Comparison of ENCODE assay signal across 9 mouse cellular contexts in genomic region chr4:155654183-155654455, GRCm38 (mm10). TPM values are rescaled to one million over a fixed set of nuclear protein-coding genes. Genes with fewer than 3 reads are reported as not detected.
DNase-seq lines count a peak whose midpoint lies in the region; ATAC-seq and TF ChIP-seq lines count a peak whose summit lies in the region.
"Had no signal": no experiment of that assay in that cellular context is flagged by ENCODE, and none has a peak within 500 bp of the region (broad histone marks: within the 10 kb centered on the region; RNA-seq: fewer than 3 reads in every experiment).

No protein-coding gene starts in this region.

- 0% methylated on average over 6 of the region's 6 CpGs for WGBS in heart, embryonic 12.5 days
- WGBS in hindbrain, embryonic 13.5 days = 3% methylated on average over 6 of the region's 6 CpGs
- 2% methylated on average over 6 of the region's 6 CpGs for WGBS in midbrain, embryonic 12.5 days

- peak overlapping the region; percentile 83 for H3K4me2 ChIP-seq in heart, embryonic 12.5 days
- peak overlapping the region; percentile 66 for H3K4me2 ChIP-seq in hindbrain, embryonic 13.5 days
- H3K4me2 ChIP-seq in midbrain, embryonic 12.5 days (replicated peaks) = peak overlapping the region; percentile 60

- DNase-seq in heart, postnatal 25 days (ENCODE audit: low spot score) = no peak
- no peak for DNase-seq in urinary bladder, postnatal 36 days (ENCODE audit: low spot score in 2 of 2)
- DNase-seq in kidney, adult 18-20 months = no peak
- no peak for DNase-seq in urinary bladder, postnatal 14 days (ENCODE audit: low spot score)

- H3K27me3 ChIP-seq in heart, embryonic 12.5 days (replicated peaks) = peaks cover 34% of the 10 kb centered on the region
- peaks cover 73% of the 10 kb centered on the region for H3K27me3 ChIP-seq in hindbrain, embryonic 13.5 days
- H3K27me3 ChIP-seq in midbrain, embryonic 12.5 days = peaks cover 69% of the 10 kb centered on the region

- no peaks in the 10 kb centered on the region for H3K9me3 ChIP-seq in heart, embryonic 12.5 days (replicated peaks)
- no peaks in the 10 kb centered on the region for H3K9me3 ChIP-seq in hindbrain, embryonic 13.5 days
- H3K9me3 ChIP-seq in midbrain, embryonic 12.5 days = no peaks in the 10 kb centered on the region

- H3K27ac ChIP-seq in heart, embryonic 12.5 days (ENCODE audit: poor library complexity, severe bottlenecking) = no peak overlapping the region
- H3K27ac ChIP-seq in bone marrow macrophage, adult 2 months (ENCODE audit: insufficient read depth, low read depth, low read length) = no peak overlapping the region
- H3K27ac ChIP-seq in hindbrain, embryonic 13.5 days = no peak overlapping the region
- H3K27ac ChIP-seq in midbrain, embryonic 12.5 days (replicated peaks) = no peak overlapping the region

- ATAC-seq in heart, embryonic 12.5 days (ENCODE audit: insufficient number of reproducible peaks, low FRiP score) = 0 out of 2 replicates have a peak, but pooled peaks have one; percentile 0
- no peak for ATAC-seq in hindbrain, embryonic 13.5 days (ENCODE audit: low FRiP score)
- no peak for ATAC-seq in midbrain, embryonic 12.5 days (ENCODE audit: low FRiP score, low read depth)

- peaks cover 48% of the 10 kb centered on the region for H3K36me3 ChIP-seq in heart, embryonic 12.5 days
- H3K36me3 ChIP-seq in hindbrain, embryonic 13.5 days = peaks cover 71% of the 10 kb centered on the region
- H3K36me3 ChIP-seq in midbrain, embryonic 12.5 days = peaks cover 42% of the 10 kb centered on the region

- no peak for TF ChIP-seq POLR2A in bone marrow macrophage, adult 2 months (IDR thresholded peaks at IDR 0.05; ENCODE audit: borderline replicate concordance, low read depth, low read length)

- peak overlapping the region; percentile 78 for H3K9ac ChIP-seq in heart, embryonic 12.5 days
- H3K9ac ChIP-seq in hindbrain, embryonic 13.5 days = peak overlapping the region; percentile 71; the same call in 1 of the 2 replicates
- H3K9ac ChIP-seq in midbrain, embryonic 12.5 days (replicated peaks) = no peak overlapping the region

- intact Hi-C loops in heart, postnatal 25 days (cut with DNase I) = no loop called here

- no peak for TF ChIP-seq CTCF in bone marrow macrophage, adult 2 months (IDR thresholded peaks at IDR 0.05; ENCODE audit: low read depth, low read length)

- H3K4me3 ChIP-seq in heart, embryonic 12.5 days = peak overlapping the region; percentile 55
- peak overlapping the region; percentile 31; the same call in 1 of the 2 replicates for H3K4me3 ChIP-seq in bone marrow macrophage, adult 2 months (ENCODE audit: insufficient read depth, low read length)
- H3K4me3 ChIP-seq in hindbrain, embryonic 13.5 days = peak overlapping the region; percentile 35
- H3K4me3 ChIP-seq in midbrain, embryonic 12.5 days = peak overlapping the region; percentile 43

- peaks cover 52% of the 10 kb centered on the region for H3K4me1 ChIP-seq in heart, embryonic 12.5 days (replicated peaks)
- H3K4me1 ChIP-seq in bone marrow macrophage, adult 2 months (ENCODE audit: control insufficient read depth, insufficient read depth, low read length) = peaks cover 5% of the 10 kb centered on the region; the same call in 1 of the 2 replicates
- peaks cover 34% of the 10 kb centered on the region for H3K4me1 ChIP-seq in hindbrain, embryonic 13.5 days (replicated peaks)
- peaks cover 32% of the 10 kb centered on the region for H3K4me1 ChIP-seq in midbrain, embryonic 12.5 days

RNA-seq across cellular contexts. Expression of gene Mmp23, which starts 0.9 kb away (rescaled TPM):
- 72.0 and 75.7 TPM in 2 replicates for polyA plus RNA-seq in heart, embryonic 12.5 days (2016; fragmentation: Nextera tagmentation; extraction: Ambion mirVana)
- total RNA-seq in heart, postnatal 25 days (2021) = 1 to 10 TPM; 8.5 to 8.6 TPM
- 0.64 and 1.9 TPM in 2 replicates for polyA plus RNA-seq in bone marrow macrophage, adult 2 months (2012; ENCODE audit: insufficient read depth, insufficient read length, missing spikeins)
- 3.9 and 4.5 TPM in 2 replicates for polyA plus RNA-seq in hindbrain, embryonic 13.5 days (2015; fragmentation: Nextera tagmentation; extraction: Ambion mirVana)
- polyA plus RNA-seq in midbrain, embryonic 12.5 days (2016; fragmentation: Nextera tagmentation; extraction: Ambion mirVana) = 4.4 and 5.7 TPM in 2 replicates

RNA-seq across cellular contexts. Expression of gene Gm10563, which starts 8.9 kb away (rescaled TPM):
- not detected in 2 replicates for polyA plus RNA-seq in heart, embryonic 12.5 days (2016; fragmentation: Nextera tagmentation; extraction: Ambion mirVana)
- not detected for total RNA-seq in heart, postnatal 25 days (2021)
- not detected in 2 replicates for polyA plus RNA-seq in bone marrow macrophage, adult 2 months (2012; ENCODE audit: insufficient read depth, insufficient read length, missing spikeins)
- polyA plus RNA-seq in hindbrain, embryonic 13.5 days (2015; fragmentation: Nextera tagmentation; extraction: Ambion mirVana) = not detected in 2 replicates
- polyA plus RNA-seq in midbrain, embryonic 12.5 days (2016; fragmentation: Nextera tagmentation; extraction: Ambion mirVana) = not detected in 2 replicates
- total RNA-seq: liver, adult 2 months had no signal
- polyA plus RNA-seq: liver, adult 2 months had no signal

RNA-seq across cellular contexts. Expression of gene Mib2, which starts 14.9 kb away (rescaled TPM):
- polyA plus RNA-seq in heart, embryonic 12.5 days (2016; fragmentation: Nextera tagmentation; extraction: Ambion mirVana) = 21.7 and 22.4 TPM in 2 replicates
- total RNA-seq in heart, postnatal 25 days (2021) = 10 to 100 TPM; 23.0 to 28.0 TPM
- 39.9 and 48.7 TPM in 2 replicates for polyA plus RNA-seq in bone marrow macrophage, adult 2 months (2012; ENCODE audit: insufficient read depth, insufficient read length, missing spikeins)
- polyA plus RNA-seq in hindbrain, embryonic 13.5 days (2015; fragmentation: Nextera tagmentation; extraction: Ambion mirVana) = 39.4 and 40.3 TPM in 2 replicates
- 32.7 and 35.0 TPM in 2 replicates for polyA plus RNA-seq in midbrain, embryonic 12.5 days (2016; fragmentation: Nextera tagmentation; extraction: Ambion mirVana)

RNA-seq across cellular contexts. Expression of gene Cdk11b, which starts 29.5 kb away (rescaled TPM):
- polyA plus RNA-seq in heart, embryonic 12.5 days (2016; fragmentation: Nextera tagmentation; extraction: Ambion mirVana) = 51.8 and 52.3 TPM in 2 replicates
- total RNA-seq in heart, postnatal 25 days (2021) = 10 to 100 TPM; 29.2 to 30.3 TPM
- 102 and 117 TPM in 2 replicates for polyA plus RNA-seq in bone marrow macrophage, adult 2 months (2012; ENCODE audit: insufficient read depth, insufficient read length, missing spikeins)
- polyA plus RNA-seq in hindbrain, embryonic 13.5 days (2015; fragmentation: Nextera tagmentation; extraction: Ambion mirVana) = 65.2 and 65.8 TPM in 2 replicates
- polyA plus RNA-seq in midbrain, embryonic 12.5 days (2016; fragmentation: Nextera tagmentation; extraction: Ambion mirVana) = 84.0 and 84.9 TPM in 2 replicates

RNA-seq across cellular contexts. Expression of gene Fndc10, which starts 40.0 kb away (rescaled TPM):
- 5.2 and 5.5 TPM in 2 replicates for polyA plus RNA-seq in heart, embryonic 12.5 days (2016; fragmentation: Nextera tagmentation; extraction: Ambion mirVana)
- total RNA-seq in heart, postnatal 25 days (2021) = 1 to 10 TPM; 1.2 TPM
- polyA plus RNA-seq in bone marrow macrophage, adult 2 months (2012; ENCODE audit: insufficient read depth, insufficient read length, missing spikeins) = 1.0 and 1.6 TPM in 2 replicates
- polyA plus RNA-seq in hindbrain, embryonic 13.5 days (2015; fragmentation: Nextera tagmentation; extraction: Ambion mirVana) = 7.5 and 7.9 TPM in 2 replicates
- polyA plus RNA-seq in midbrain, embryonic 12.5 days (2016; fragmentation: Nextera tagmentation; extraction: Ambion mirVana) = 5.7 and 7.0 TPM in 2 replicates

Comparison
In these comparisons a context has a peak if more than half of its experiments do, and no peak if none do; other contexts are left out.
1. RNA of gene Mmp23, which starts 0.9 kb away (polyA plus RNA-seq): 72.0 to 75.7 TPM in heart, embryonic 12.5 days; 3.9 to 4.5 TPM in hindbrain, embryonic 13.5 days, 4.4 to 5.7 TPM in midbrain, embryonic 12.5 days and 0.64 to 1.9 TPM in bone marrow macrophage, adult 2 months; every median in the first group is over 10 times any median in the second.
2. Peak in every context shown above with its lines, with median percentiles within 50 percentile points of each other: H3K4me2 ChIP-seq and H3K4me3 ChIP-seq.